Comparison of ENCODE assay signal across 12 mouse cellular contexts in the genomic region with DNA sequence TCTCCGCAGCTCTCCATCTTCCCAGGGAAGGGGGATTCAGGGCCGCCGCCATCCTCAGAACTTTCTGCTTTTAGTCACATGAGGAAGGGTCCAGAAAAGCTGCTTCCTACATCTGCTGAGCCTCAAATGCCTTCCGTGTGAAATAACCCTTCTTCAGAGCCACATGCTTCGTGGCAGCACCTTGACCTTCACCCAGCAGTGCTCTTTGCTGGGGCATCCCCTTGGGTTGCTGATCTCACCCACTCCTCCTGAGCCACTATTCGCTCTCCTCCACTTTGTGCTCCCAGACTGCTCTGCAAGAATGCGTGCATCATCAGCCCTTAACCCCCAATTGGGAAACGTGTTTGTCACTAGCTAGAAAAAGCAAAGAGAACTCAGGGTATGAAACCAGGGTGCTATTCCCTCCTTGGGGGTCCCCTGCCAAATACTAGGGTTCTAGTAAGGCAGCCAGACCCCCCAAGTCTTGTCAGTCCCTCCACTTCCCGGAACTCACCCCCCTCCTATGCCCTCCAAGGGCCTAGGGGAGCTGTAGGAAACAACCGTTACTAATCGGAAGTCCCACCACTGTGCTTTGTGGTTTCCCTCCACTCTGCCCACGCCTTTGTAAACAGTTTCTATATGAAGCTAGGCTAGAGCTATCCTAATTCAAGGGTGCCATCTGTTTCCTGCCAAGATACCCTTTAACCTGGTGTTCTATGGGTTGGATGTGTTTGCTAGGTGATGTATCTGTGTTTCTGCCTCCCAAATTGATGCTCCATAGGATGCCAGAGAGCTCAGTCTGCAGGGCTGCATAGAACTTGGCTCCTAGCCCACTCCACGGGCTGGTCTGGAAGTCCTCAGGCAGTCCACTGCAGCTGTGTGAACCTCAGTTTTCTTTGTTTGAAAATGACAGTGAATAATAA.
DNase-seq lines count a peak whose midpoint lies in the region; ATAC-seq and TF ChIP-seq lines count a peak whose summit lies in the region.
"Had no signal": no experiment of that assay in that cellular context is flagged by ENCODE, and none has a peak within 500 bp of the region (broad histone marks: within the 10 kb centered on the region; RNA-seq: fewer than 3 reads in every experiment).

No protein-coding gene starts in this region.

- H3K9ac ChIP-seq in kidney, postnatal 0 days (ENCODE audit: low read depth, low read length) = no peak overlapping the region
- H3K9ac ChIP-seq in liver, embryonic 16.5 days (ENCODE audit: low read depth, low read length) = no peak overlapping the region
- no peak overlapping the region for H3K9ac ChIP-seq in stomach, embryonic 16.5 days (ENCODE audit: low read length)
- H3K9ac ChIP-seq in forebrain, postnatal 0 days = no peak overlapping the region
- H3K9ac ChIP-seq: intestine, embryonic 15.5 days; limb, embryonic 12.5 days had no signal

- no peak for TF ChIP-seq CTCF in kidney, postnatal 0 days (IDR thresholded peaks at IDR 0.05; ENCODE audit: low read depth)
- no peak for TF ChIP-seq CTCF in forebrain, postnatal 0 days (IDR thresholded peaks at IDR 0.05; ENCODE audit: low read depth)

- peak; percentile 2 for DNase-seq in kidney, postnatal 0 days (ENCODE audit: low spot score)
- no peak for DNase-seq in kidney, adult 9 months
- peak; percentile 14 to 38 for DNase-seq in CD8-positive naive resting alpha-beta T cell, adult 2 months (ENCODE audit: low read depth in 2 of 2, low spot score in 2 of 2)
- no peak for DNase-seq in urinary bladder, adult 2 months (ENCODE audit: low spot score)
- DNase-seq in forebrain, postnatal 0 days = no peak
- DNase-seq in testis, postnatal 14 days (ENCODE audit: low spot score) = no peak
- DNase-seq: embryo, embryonic 11 days had no signal

- ATAC-seq in kidney, postnatal 0 days (replicated peaks; ENCODE audit: low FRiP score, low read depth) = no peak
- ATAC-seq in liver, embryonic 16.5 days (ENCODE audit: low read depth) = 0 out of 2 replicates have a peak, but pooled peaks have one; percentile 7
- 0 out of 2 replicates have a peak, but pooled peaks have one; percentile 47 for ATAC-seq in stomach, embryonic 16.5 days (ENCODE audit: insufficient read depth, low FRiP score)
- ATAC-seq in forebrain, postnatal 0 days = no peak
- ATAC-seq: intestine, embryonic 15.5 days had no signal

- no peak overlapping the region for H3K4me2 ChIP-seq in kidney, postnatal 0 days (ENCODE audit: low read length)
- no peak overlapping the region for H3K4me2 ChIP-seq in liver, embryonic 16.5 days (ENCODE audit: low read depth, low read length)
- H3K4me2 ChIP-seq in stomach, embryonic 16.5 days (ENCODE audit: low read depth, low read length) = no peak overlapping the region
- no peak overlapping the region for H3K4me2 ChIP-seq in forebrain, postnatal 0 days (ENCODE audit: low read depth)
- H3K4me2 ChIP-seq: intestine, embryonic 15.5 days; limb, embryonic 12.5 days had no signal

- H3K9me3 ChIP-seq in kidney, postnatal 0 days (replicated peaks; ENCODE audit: low read length) = no peaks in the 10 kb centered on the region
- no peaks in the 10 kb centered on the region for H3K9me3 ChIP-seq in liver, embryonic 16.5 days (replicated peaks; ENCODE audit: control insufficient read depth, low read length)
- H3K9me3 ChIP-seq in stomach, embryonic 16.5 days (replicated peaks; ENCODE audit: control insufficient read depth, low read length) = no peaks in the 10 kb centered on the region
- H3K9me3 ChIP-seq in forebrain, postnatal 0 days (ENCODE audit: low read length) = no peaks in the 10 kb centered on the region
- H3K9me3 ChIP-seq: intestine, embryonic 15.5 days; limb, embryonic 12.5 days had no signal

- no peak overlapping the region for H3K4me3 ChIP-seq in kidney, postnatal 0 days (replicated peaks; ENCODE audit: low read depth, low read length)
- H3K4me3 ChIP-seq in liver, embryonic 16.5 days (ENCODE audit: low read depth, low read length) = no peak overlapping the region
- H3K4me3 ChIP-seq in stomach, embryonic 16.5 days (replicated peaks; ENCODE audit: low read length) = no peak overlapping the region
- no peak overlapping the region for H3K4me3 ChIP-seq in forebrain, postnatal 0 days (ENCODE audit: low read depth, low read length)
- H3K4me3 ChIP-seq: intestine, embryonic 15.5 days; limb, embryonic 12.5 days; myocyte had no signal

- no peak overlapping the region for H3K27ac ChIP-seq in kidney, postnatal 0 days
- H3K27ac ChIP-seq in liver, embryonic 16.5 days (ENCODE audit: low read length) = no peak overlapping the region
- no peak overlapping the region for H3K27ac ChIP-seq in stomach, embryonic 16.5 days (ENCODE audit: low read length)
- H3K27ac ChIP-seq in forebrain, postnatal 0 days (ENCODE audit: low read depth, low read length) = no peak overlapping the region
- H3K27ac ChIP-seq: intestine, embryonic 15.5 days; limb, embryonic 12.5 days had no signal

- no peaks in the 10 kb centered on the region for H3K27me3 ChIP-seq in kidney, postnatal 0 days (ENCODE audit: insufficient read depth, low read length)
- H3K27me3 ChIP-seq in liver, embryonic 16.5 days (ENCODE audit: control insufficient read depth, insufficient read depth, low read depth, low read length) = no peaks in the 10 kb centered on the region
- H3K27me3 ChIP-seq in stomach, embryonic 16.5 days (ENCODE audit: control insufficient read depth, insufficient read depth, low read length) = no peaks in the 10 kb centered on the region
- H3K27me3 ChIP-seq in forebrain, postnatal 0 days (ENCODE audit: insufficient read depth, low read length) = no peaks in the 10 kb centered on the region
- H3K27me3 ChIP-seq: intestine, embryonic 15.5 days had no signal

- no peaks in the 10 kb centered on the region for H3K36me3 ChIP-seq in kidney, postnatal 0 days (ENCODE audit: insufficient read depth, low read length)
- no peaks in the 10 kb centered on the region for H3K36me3 ChIP-seq in liver, embryonic 16.5 days (ENCODE audit: control insufficient read depth, insufficient read depth)
- H3K36me3 ChIP-seq in stomach, embryonic 16.5 days (ENCODE audit: control insufficient read depth, insufficient read depth, low read length) = no peaks in the 10 kb centered on the region
- no peaks in the 10 kb centered on the region for H3K36me3 ChIP-seq in forebrain, postnatal 0 days (ENCODE audit: insufficient read depth)
- H3K36me3 ChIP-seq: intestine, embryonic 15.5 days; limb, embryonic 12.5 days had no signal

- no peaks in the 10 kb centered on the region for H3K4me1 ChIP-seq in kidney, postnatal 0 days (replicated peaks; ENCODE audit: insufficient read depth, low read length)
- no peaks in the 10 kb centered on the region for H3K4me1 ChIP-seq in liver, embryonic 16.5 days (ENCODE audit: control insufficient read depth, low read depth, low read length)
- H3K4me1 ChIP-seq in stomach, embryonic 16.5 days (ENCODE audit: control insufficient read depth, insufficient read depth, low read length) = no peaks in the 10 kb centered on the region
- no peaks in the 10 kb centered on the region for H3K4me1 ChIP-seq in forebrain, postnatal 0 days (ENCODE audit: insufficient read depth)
- H3K4me1 ChIP-seq: intestine, embryonic 15.5 days had no signal

- WGBS in kidney, postnatal 0 days = 71% methylated on average over 13 of the region's 13 CpGs
- WGBS in liver, embryonic 16.5 days (ENCODE audit: insufficient replicate concordance) = 32% methylated on average over 13 of the region's 13 CpGs
- WGBS in stomach, embryonic 16.5 days = 64% methylated on average over 13 of the region's 13 CpGs
- WGBS in forebrain, postnatal 0 days = 73% methylated on average over 13 of the region's 13 CpGs

Comparison
In these comparisons a context has a peak if more than half of its experiments do, and no peak if none do; other contexts are left out.
1. DNase-seq: peak in kidney, postnatal 0 days (single experiment) and CD8-positive naive resting alpha-beta T cell, adult 2 months (2 of 2); none in kidney, adult 9 months (single experiment), urinary bladder, adult 2 months (single experiment), forebrain, postnatal 0 days (single experiment) and testis, postnatal 14 days (single experiment).
2. ATAC-seq: peak in liver, embryonic 16.5 days (single experiment) and stomach, embryonic 16.5 days (single experiment); none in kidney, postnatal 0 days (single experiment) and forebrain, postnatal 0 days (single experiment).